17 mouse cellular contexts compared by ENCODE assay signal in the genomic region with DNA sequence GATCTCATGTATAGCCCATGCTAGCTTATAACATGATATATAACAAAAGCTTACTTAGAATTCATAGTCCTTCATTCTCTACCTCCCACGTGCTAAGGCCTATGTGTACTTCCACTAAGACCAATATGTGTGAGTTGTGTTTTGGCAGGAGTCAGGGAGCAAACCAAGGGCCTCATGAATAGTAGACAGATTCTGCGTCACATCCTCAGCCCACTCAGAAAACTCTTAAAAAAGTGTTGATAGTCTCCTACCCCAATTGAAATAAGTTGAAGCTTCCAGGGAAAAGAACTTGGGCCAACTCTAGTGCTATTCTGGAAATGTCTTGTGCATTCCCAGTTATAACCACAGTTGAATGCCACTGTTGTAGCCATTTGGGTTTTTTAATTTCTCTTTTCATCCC. TPM values are rescaled to one million over a fixed set of nuclear protein-coding genes. Genes with fewer than 3 reads are reported as not detected.
"Had no signal": no experiment of that assay in that cellular context is flagged by ENCODE, and none has a peak within 500 bp of the region (broad histone marks: within the 10 kb centered on the region; RNA-seq: fewer than 3 reads in every experiment).

No protein-coding gene starts in this region.

- H3K27me3 ChIP-seq: lung, embryonic 15.5 days; megakaryocyte, embryonic 14.5 days; midbrain, embryonic 12.5 days; neural tube, embryonic 12.5 days; stomach, embryonic 15.5 days had no signal

- H3K9me3 ChIP-seq: lung, embryonic 15.5 days; megakaryocyte, embryonic 14.5 days; midbrain, embryonic 12.5 days; neural tube, embryonic 12.5 days; stomach, embryonic 15.5 days had no signal

- H3K4me2 ChIP-seq: lung, embryonic 15.5 days; midbrain, embryonic 12.5 days; neural tube, embryonic 12.5 days; stomach, embryonic 15.5 days had no signal

- H3K4me3 ChIP-seq: lung, embryonic 15.5 days; megakaryocyte, embryonic 14.5 days; midbrain, embryonic 12.5 days; neural tube, embryonic 12.5 days; stomach, embryonic 15.5 days had no signal

- H3K27ac ChIP-seq: lung, embryonic 15.5 days; macrophage; midbrain, embryonic 12.5 days; neural tube, embryonic 12.5 days; stomach, embryonic 15.5 days; stomach, postnatal 0 days had no signal

- ATAC-seq: lung, postnatal 0 days; midbrain, embryonic 16.5 days had no signal

- DNase-seq: lung, adult 2 months; lung, postnatal 14 days; lung, postnatal 36 days; midbrain, embryonic 14.5 days; right cerebral cortex, postnatal 14 days; thymus, adult 2 months; thymus, postnatal 25 days; thymus, postnatal 4 days had no signal

- H3K4me1 ChIP-seq: lung, embryonic 15.5 days; midbrain, embryonic 12.5 days; neural tube, embryonic 12.5 days; stomach, embryonic 15.5 days had no signal

- H3K9ac ChIP-seq: lung, embryonic 15.5 days; midbrain, embryonic 12.5 days; neural tube, embryonic 12.5 days; stomach, embryonic 15.5 days had no signal

RNA-seq across cellular contexts. Expression of gene Myo5c, which starts 29.8 kb away (rescaled TPM):
- polyA plus RNA-seq: macrophage had no signal
